Mouse (Mus musculus) common myeloid progenitor, adult 5-6 weeks (primary cell): Measurements from ENCODE around the gene Gm3115. TPM values are rescaled to one million over a fixed set of nuclear protein-coding genes. Genes with fewer than 3 reads are reported as not detected.
"Not testable (repeated sequence)": the region's sequence is repeated elsewhere in the genome, so short reads cannot be mapped to it uniquely, and the experiment has no call there.

Source experiments
- ATAC-seq: replicated peaks from 2 replicates; pipeline ENCODE4 v1.8.0; 2016; ENCODE audit warnings: low read depth, mild to moderate bottlenecking, moderate TSS enrichment, inconsistent platforms; ENCODE audit not compliant: poor library complexity, severe bottlenecking
- total RNA-seq: library from RNA; stranded (forward); fragments of 200-1000, 187-1606 nt; gene quantifications from 2 replicates; pipeline ENCODE4 v1.2.3, GENCODE M21; 2017

The Gm3115 gene
- total RNA-seq: not detected in 2 replicates

- ATAC-seq: not testable (repeated sequence)
Observed at GRCm38 (mm10) chr14:4083820-4084219, at the start of gene Gm3115. Gm3115 (plus strand) TSS chr14:4084120.

GRCm38 (mm10) chr14:4110426-4110825, 26.5 kb downstream of the Gm3115 start, which contains the start of gene Gm8108:
Gm8108 (plus strand) TSS chr14:4110526.
- ATAC-seq: not testable (repeated sequence)

- ATAC-seq: not testable (repeated sequence)
Observed at GRCm38 (mm10) chr14:4141646-4142045, 57.7 kb downstream of the Gm3115 start.

Other genes with a start within 250 kb of the Gm3115 start
- not detected in 2 replicates for gene Gm3033, start 237.9 kb upstream of the Gm3115 start, total RNA-seq
- gene Gm2916, start 199.9 kb upstream of the Gm3115 start, total RNA-seq: not detected in 2 replicates
- gene Gm3029, start 152.4 kb upstream of the Gm3115 start, total RNA-seq: not detected in 2 replicates
- gene Gm3095, start 120.6 kb upstream of the Gm3115 start, total RNA-seq: not detected in 2 replicates
- not detected in 2 replicates for gene Gm3099, start 85.7 kb upstream of the Gm3115 start, total RNA-seq
- not detected in 2 replicates for gene Gm5796, start 60.2 kb upstream of the Gm3115 start, total RNA-seq
- gene Gm8108, start 26.4 kb downstream of the Gm3115 start, total RNA-seq: not detected in 2 replicates
- gene Gm3127, start 80.9 kb downstream of the Gm3115 start, total RNA-seq: not detected in 2 replicates
- not detected in 2 replicates for gene Gm2974, start 98.5 kb downstream of the Gm3115 start, total RNA-seq
- gene Gm3138, start 165.5 kb downstream of the Gm3115 start, total RNA-seq: not detected in 2 replicates
- not detected in 2 replicates for gene Gm3149, start 233.2 kb downstream of the Gm3115 start, total RNA-seq